Mouse (Mus musculus): ENCODE data around the gene Gfod1.

DNA sequence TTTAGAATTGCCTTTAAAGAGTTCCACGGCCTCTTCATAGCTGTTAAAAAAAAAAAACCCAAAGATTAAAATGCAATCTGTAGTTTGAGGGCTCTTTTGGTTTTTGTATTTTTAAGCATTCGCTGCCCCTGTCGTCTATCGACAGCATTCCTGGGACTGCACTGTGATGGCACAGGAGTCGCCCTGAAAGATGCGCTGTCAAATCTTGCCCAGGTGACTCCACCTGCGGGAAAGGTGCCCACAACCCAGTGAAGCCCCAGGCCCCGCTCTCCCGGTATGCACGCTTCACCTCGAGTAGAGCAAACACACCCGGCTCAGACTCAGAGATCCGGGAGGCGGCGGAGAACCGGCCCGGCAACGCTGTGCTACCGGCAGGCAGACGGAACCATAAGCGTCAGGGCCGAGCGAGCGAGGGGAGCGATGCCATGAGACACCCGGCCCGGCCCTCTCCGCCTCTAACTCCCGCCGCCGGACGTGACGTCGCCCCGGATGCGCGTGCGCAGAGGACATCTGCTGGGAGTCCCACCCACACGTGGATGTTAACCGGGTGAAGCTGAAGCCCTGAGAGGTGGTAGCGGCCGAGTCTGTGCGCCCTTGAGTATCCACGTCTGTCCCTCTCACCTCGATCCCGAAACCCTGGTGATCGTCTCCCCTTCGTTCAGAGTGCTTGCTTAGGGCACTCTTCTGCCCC is 132.8 kb downstream of the Gfod1 start, which contains the start of gene Tbc1d7:
- TF ChIP-seq ZC3H11A (IDR thresholded peaks at IDR 0.05; ENCODE audit: borderline replicate concordance, low read depth, low read length) (no peak), CHD2 (IDR thresholded peaks at IDR 0.05; ENCODE audit: low read depth, low read length) (no peak)

All from ES-E14 (cell line).